Mouse (Mus musculus): ENCODE data around the gene Flvcr1.

DNA sequence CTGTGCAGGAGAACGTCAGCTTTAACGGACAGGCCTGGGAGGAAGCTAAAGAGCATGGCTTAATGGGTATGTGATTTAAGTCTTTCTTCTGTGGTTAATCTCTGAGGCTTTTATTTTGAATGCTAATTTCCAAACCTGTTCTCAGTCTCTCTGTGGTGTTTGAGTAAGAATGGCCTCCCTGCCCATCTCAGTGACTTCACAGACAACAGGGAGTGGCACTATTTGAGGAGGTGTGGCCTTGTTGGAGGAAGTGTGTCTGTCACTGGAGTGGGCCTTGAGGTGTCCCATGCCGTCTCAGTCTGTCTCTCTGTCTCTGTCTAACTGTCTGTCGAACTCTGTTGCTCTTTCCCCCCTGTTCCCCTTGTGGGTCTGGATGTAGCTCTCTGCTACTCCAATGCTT is 39.2 kb upstream of the Flvcr1 start:
- TF ChIP-seq CTCF (IDR thresholded peaks at IDR 0.05; ENCODE audit: low read depth) (no peak), EP300 (optimal IDR thresholded peaks at IDR 0.05) (no peak)

All from stomach, postnatal 0 days (tissue).